Mouse (Mus musculus) heart, embryonic 15.5 days (tissue): Measurements from ENCODE around the gene Gm42791. TPM values are rescaled to one million over a fixed set of nuclear protein-coding genes. Genes with fewer than 3 reads are reported as not detected.

Experiments used
- ATAC-seq: fragments of 200-750 bp; cut with Nextera tagmentation; replicated peaks from 2 replicates; pipeline ENCODE4 v1.8.0; 2017; ENCODE audit warnings: low read depth, moderate TSS enrichment; ENCODE audit not compliant: insufficient number of reproducible peaks, insufficient read depth, low FRiP score
- H3K27ac ChIP-seq: fragments of 300-500 bp; sonication (generic); 2 replicates; pipeline ENCODE4 v1.5.1; 2015; ENCODE audit warnings: mild to moderate bottlenecking, inconsistent platforms
- H3K27me3 ChIP-seq: fragments of 300-500 bp; sonication (generic); 2 replicates; pipeline ENCODE4 v1.6.1; 2015; ENCODE audit warnings: inconsistent platforms
- H3K36me3 ChIP-seq: fragments of 300-500 bp; sonication (generic); 2 replicates; pipeline ENCODE4 v1.6.1; 2015; ENCODE audit warnings: mild to moderate bottlenecking, inconsistent platforms
- H3K4me1 ChIP-seq: fragments of 300-500 bp; sonication (generic); replicated peaks from 2 replicates; pipeline ENCODE4 v1.6.1; 2015; ENCODE audit warnings: inconsistent platforms
- H3K4me2 ChIP-seq: fragments of 300-500 bp; sonication (generic); 2 replicates; pipeline ENCODE4 v1.6.1; 2015; ENCODE audit warnings: inconsistent platforms, mild to moderate bottlenecking, moderate library complexity
- H3K4me3 ChIP-seq: fragments of 300-500 bp; sonication (generic); 2 replicates; pipeline ENCODE4 v1.5.1; 2015; ENCODE audit warnings: mild to moderate bottlenecking, inconsistent platforms
- H3K9ac ChIP-seq: fragments of 300-500 bp; sonication (generic); 2 replicates; pipeline ENCODE4 v1.6.1; 2015; ENCODE audit warnings: mild to moderate bottlenecking, inconsistent platforms
- H3K9me3 ChIP-seq: fragments of 300-500 bp; sonication (generic); replicated peaks from 2 replicates; pipeline ENCODE4 v1.6.1; 2016; ENCODE audit warnings: inconsistent platforms
- WGBS: fragments of 180-500 bp; shearing (Covaris S2); methylation state at CpG from one replicate; pipeline ENCODE4 v1.1.7; 2015; ENCODE audit warnings: mixed read lengths; 5-methylcytosine and 5-hydroxymethylcytosine counted together
- polyA plus RNA-seq: library from polyadenylated mRNA; unstranded; fragments of >200 nt; fragmentation: Nextera tagmentation; extraction: Ambion mirVana; gene quantifications from 2 replicates; pipeline ENCODE4 v1.2.1, GENCODE M21; 2015

The Gm42791 gene
- polyA plus RNA-seq, 1 experiment from 2014 or later, result 2.6 TPM

- Histone ChIP-seq H3K27me3 (no peaks in the 10 kb centered on the region), H3K4me3 (no peak overlapping the region), H3K9ac (no peak overlapping the region), H3K36me3 (no peaks in the 10 kb centered on the region), H3K9me3 (no peaks in the 10 kb centered on the region), H3K27ac (no peak overlapping the region), H3K4me2 (no peak overlapping the region), H3K4me1 (no peaks in the 10 kb centered on the region)
- whole genome bisulfite sequencing, result 44% methylated on average over 7 of the region's 7 CpGs
- no peak for ATAC-seq
These were observed 59.7 kb downstream of the Gm42791 start for GRCm38 (mm10) chr5:148935071-148935821.

GRCm38 (mm10) chr5:148934457-148934856 lies 60.5 kb downstream of the Gm42791 start:
- 69% methylated on average over 6 of the region's 6 CpGs for WGBS
- Histone ChIP-seq H3K9ac (no peak overlapping the region), H3K36me3 (no peaks in the 10 kb centered on the region), H3K4me2 (no peak overlapping the region), H3K4me1 (no peaks in the 10 kb centered on the region), H3K4me3 (no peak overlapping the region), H3K27me3 (no peaks in the 10 kb centered on the region), H3K27ac (no peak overlapping the region), H3K9me3 (no peaks in the 10 kb centered on the region)
- no peak for ATAC-seq

DNA sequence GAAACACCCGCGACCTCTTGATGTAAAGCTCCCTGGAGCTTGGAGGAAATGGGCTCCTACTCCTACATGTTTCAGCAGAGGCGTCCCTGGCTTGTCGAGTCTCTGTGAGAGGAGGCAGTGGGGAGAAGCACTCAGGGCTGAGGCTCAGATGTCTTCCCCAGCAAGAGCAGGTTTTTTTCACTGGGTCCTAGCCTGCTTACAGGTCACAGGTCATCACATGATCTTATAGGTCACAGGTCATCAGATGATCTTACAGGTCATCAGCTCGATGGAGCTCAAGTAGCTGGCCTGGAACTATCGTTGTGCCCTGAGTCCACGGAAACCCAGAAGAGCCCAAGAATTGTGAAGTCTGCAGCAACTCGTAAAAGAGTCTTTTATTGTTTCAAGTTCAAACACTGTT lies 61.2 kb downstream of the Gm42791 start:
- H3K4me2 ChIP-seq, result no peak overlapping the region
- H3K36me3 ChIP-seq, result no peaks in the 10 kb centered on the region
- H3K4me3 ChIP-seq, result no peak overlapping the region
- H3K4me1 ChIP-seq, result peaks cover 5% of the 10 kb centered on the region
- H3K27ac ChIP-seq, result no peak overlapping the region
- ATAC-seq, result no peak
- H3K9me3 ChIP-seq, result no peaks in the 10 kb centered on the region
- WGBS, result 62% methylated on average over 8 of the region's 8 CpGs
- H3K27me3 ChIP-seq, result no peaks in the 10 kb centered on the region
- H3K9ac ChIP-seq, result no peak overlapping the region

- H3K4me2 ChIP-seq, result no peak overlapping the region
- no peak overlapping the region for H3K4me3 ChIP-seq
- WGBS, result 87% methylated on average over 1 of the region's 1 CpGs
- H3K4me1 ChIP-seq, result peaks cover 8% of the 10 kb centered on the region
- H3K27ac ChIP-seq, result no peak overlapping the region
- no peak overlapping the region for H3K9ac ChIP-seq
- ATAC-seq, result no peak
- no peaks in the 10 kb centered on the region for H3K36me3 ChIP-seq
- no peaks in the 10 kb centered on the region for H3K27me3 ChIP-seq
- no peaks in the 10 kb centered on the region for H3K9me3 ChIP-seq
These were observed 63.6 kb downstream of the Gm42791 start for GRCm38 (mm10) chr5:148931301-148931700.

- WGBS, result under 1% methylated on average over 16 of the region's 16 CpGs
- ATAC-seq, result peak; percentile 45
These were observed 65.9 kb downstream of the Gm42791 start, which contains the start of gene Katnal1 for GRCm38 (mm10) chr5:148929116-148929449. Gene Katnal1, minus strand, starts transcription at chr5:148929320.

DNA sequence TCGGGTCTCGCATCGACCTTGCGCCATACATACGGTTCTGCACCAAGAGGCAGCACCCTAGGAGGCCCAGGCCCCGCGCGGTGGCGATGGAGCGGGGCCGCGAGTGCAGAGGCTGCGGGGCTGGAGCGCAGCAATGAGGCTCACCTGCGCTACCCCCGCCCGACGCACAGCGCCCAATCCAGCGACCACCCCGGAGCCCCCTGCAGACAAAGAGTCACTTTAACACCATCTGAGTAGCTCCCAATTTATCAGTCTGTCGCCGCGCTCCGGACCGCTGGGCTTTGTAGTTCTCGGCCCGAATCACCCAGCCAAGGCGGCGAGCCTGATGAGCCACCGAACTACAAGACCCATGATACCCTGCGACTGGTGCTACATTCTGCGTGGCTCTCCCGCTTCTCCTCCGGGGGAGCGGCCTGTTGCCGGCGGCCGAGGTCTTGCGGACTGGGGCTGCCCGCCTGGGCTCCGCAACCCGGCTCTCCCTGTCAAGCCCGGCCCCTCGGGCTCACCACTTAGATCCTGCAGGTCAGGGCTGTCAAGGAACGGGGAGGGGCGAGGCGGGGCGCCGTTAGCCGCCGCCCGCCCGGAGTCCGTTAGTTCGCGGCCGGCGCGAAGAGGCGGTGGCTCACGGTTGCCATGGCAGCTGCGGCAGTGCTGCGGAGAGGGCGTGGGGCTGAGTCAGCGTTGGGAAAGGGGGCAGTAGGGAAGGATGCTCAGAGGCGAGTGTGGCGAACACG lies 66.4 kb downstream of the Gm42791 start:
- Histone ChIP-seq H3K9me3 (no peaks in the 10 kb centered on the region), H3K9ac (peak overlapping the region; percentile 90), H3K4me1 (peaks cover 8% of the 10 kb centered on the region), H3K27ac (peak overlapping the region; percentile 93), H3K27me3 (no peaks in the 10 kb centered on the region), H3K4me3 (peak overlapping the region; percentile 89), H3K36me3 (no peaks in the 10 kb centered on the region), H3K4me2 (peak overlapping the region; percentile 89)
- WGBS, result under 1% methylated on average over 69 of the region's 69 CpGs
- ATAC-seq, result peak; percentile 97

More at GRCm38 (mm10) chr5:148929116-148929449, 65.9 kb downstream of the Gm42791 start, which contains the start of gene Katnal1:
- Histone ChIP-seq H3K4me2 (peak within 1 kb of the TSS; percentile 89), H3K27me3 (no peaks in the 10 kb centered on the region), H3K4me3 (peak within 1 kb of the TSS; percentile 89), H3K9me3 (no peaks in the 10 kb centered on the region), H3K27ac (peak within 1 kb of the TSS; percentile 93), H3K36me3 (no peaks in the 10 kb centered on the region), H3K4me1 (peaks cover 8% of the 10 kb centered on the region), H3K9ac (peak within 1 kb of the TSS; percentile 90)

DNA sequence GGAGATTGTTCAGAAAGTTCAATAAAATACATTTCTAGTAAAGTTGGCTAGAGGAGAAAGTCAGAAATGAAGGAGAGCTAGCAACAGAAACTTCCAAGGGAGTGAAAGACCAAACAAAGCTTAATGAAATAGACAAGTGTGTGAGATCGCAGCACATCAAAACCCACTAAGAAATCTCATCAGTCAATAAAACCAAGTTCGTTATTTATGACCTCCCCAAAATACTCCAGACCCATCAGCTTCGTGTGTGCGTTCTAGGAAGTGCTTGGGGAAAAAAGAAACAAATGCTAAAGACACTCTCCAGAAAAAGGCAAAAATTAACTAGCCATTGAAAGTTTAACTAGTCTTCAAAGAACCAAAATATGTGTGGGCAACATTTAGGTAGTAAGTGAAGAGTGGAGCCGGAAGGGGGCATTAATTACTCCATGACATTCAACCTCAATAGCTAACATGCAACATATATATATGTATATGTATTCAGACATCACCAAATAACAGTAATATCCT lies 67.2 kb downstream of the Gm42791 start:
- Histone ChIP-seq H3K4me3 (peak overlapping the region; percentile 89), H3K9me3 (no peaks in the 10 kb centered on the region), H3K4me1 (peaks cover 8% of the 10 kb centered on the region), H3K9ac (peak overlapping the region; percentile 90), H3K27ac (peak overlapping the region; percentile 93), H3K36me3 (no peaks in the 10 kb centered on the region), H3K27me3 (no peaks in the 10 kb centered on the region), H3K4me2 (peak overlapping the region; percentile 89)
- 43% methylated on average over 5 of the region's 5 CpGs for WGBS
- no peak for ATAC-seq

DNA sequence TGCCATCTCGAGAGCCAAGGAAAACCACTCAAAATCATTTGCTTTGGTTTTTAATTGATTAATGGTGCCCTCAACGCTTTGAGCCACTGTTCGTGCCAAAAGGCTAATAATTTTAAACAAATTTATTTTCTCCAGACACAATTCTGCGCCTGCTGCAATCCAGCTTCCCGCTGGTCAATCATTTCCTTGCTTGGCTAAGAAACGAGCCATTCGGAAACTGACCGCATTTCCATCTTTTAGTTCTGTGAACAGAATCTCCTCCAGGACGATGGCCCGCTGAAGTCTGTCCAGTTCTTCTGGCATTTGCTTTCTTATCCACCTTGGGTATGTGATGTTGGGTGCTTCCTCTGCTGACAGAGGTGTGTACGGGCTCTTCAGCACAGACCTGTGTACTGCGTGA lies 70.4 kb downstream of the Gm42791 start:
- ATAC-seq, result no peak
- H3K4me1 ChIP-seq, result peaks cover 8% of the 10 kb centered on the region

DNA sequence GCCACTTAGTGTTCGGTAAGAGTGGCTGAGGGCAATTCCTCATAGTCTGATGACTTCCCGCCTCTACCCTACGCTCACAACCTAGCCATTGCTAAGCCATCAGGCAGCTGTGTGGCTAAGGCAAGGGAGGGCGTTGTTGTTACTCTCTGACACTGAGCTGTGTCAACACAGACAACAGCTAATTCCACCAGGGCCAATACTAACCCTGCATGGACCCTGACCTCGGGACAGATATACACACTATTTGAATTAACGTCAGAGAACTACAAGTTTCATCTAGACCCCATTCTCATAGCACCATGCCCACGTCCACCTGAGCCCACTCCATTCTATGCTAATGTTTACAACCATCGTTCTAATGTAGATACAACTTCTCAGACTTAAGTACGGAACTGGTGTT lies 70.9 kb downstream of the Gm42791 start:
- WGBS, result 82% methylated on average over 9 of the region's 9 CpGs
- no peaks in the 10 kb centered on the region for H3K9me3 ChIP-seq
- no peak for ATAC-seq

More for the DNA sequence above, 70.4 kb downstream of the Gm42791 start:
- H3K9me3 ChIP-seq, result no peaks in the 10 kb centered on the region
- no peak overlapping the region for H3K9ac ChIP-seq
- WGBS, result 84% methylated on average over 12 of the region's 12 CpGs
- H3K4me3 ChIP-seq, result no peak overlapping the region
- no peak overlapping the region for H3K27ac ChIP-seq
- no peaks in the 10 kb centered on the region for H3K27me3 ChIP-seq
- peaks cover 6% of the 10 kb centered on the region; the same call in 1 of the 2 replicates for H3K36me3 ChIP-seq
- no peak overlapping the region for H3K4me2 ChIP-seq

DNA sequence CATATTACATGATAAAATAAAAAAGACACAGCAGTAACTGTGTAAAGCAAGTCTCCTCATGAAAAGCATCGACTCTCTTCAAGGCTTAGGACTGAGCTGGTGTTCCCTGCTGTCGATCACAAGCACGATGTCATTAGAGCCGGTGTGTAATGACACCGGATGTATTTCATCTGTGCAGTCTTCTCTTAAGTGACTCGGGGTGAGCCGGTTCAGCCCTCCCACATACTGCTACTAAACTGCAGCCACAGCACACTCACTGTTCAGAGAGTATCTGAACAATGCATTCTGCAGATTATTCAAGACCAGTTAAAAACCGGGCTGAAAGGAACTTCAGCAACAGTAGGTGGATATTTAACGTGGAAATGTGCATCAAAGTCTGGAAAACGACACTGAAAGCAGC lies 71.5 kb downstream of the Gm42791 start:
- no peak overlapping the region for H3K4me2 ChIP-seq
- no peaks in the 10 kb centered on the region for H3K27me3 ChIP-seq
- no peak overlapping the region for H3K4me3 ChIP-seq
- ATAC-seq, result no peak
- H3K27ac ChIP-seq, result no peak overlapping the region
- H3K9ac ChIP-seq, result no peak overlapping the region
- H3K9me3 ChIP-seq, result no peaks in the 10 kb centered on the region
- peaks cover 15% of the 10 kb centered on the region for H3K36me3 ChIP-seq
- 61% methylated on average over 10 of the region's 10 CpGs for WGBS
- H3K4me1 ChIP-seq, result peaks cover 3% of the 10 kb centered on the region

More for the DNA sequence above, 70.9 kb downstream of the Gm42791 start:
- Histone ChIP-seq H3K9ac (no peak overlapping the region), H3K4me3 (no peak overlapping the region), H3K27ac (no peak overlapping the region), H3K4me2 (no peak overlapping the region), H3K4me1 (peaks cover 4% of the 10 kb centered on the region), H3K27me3 (no peaks in the 10 kb centered on the region), H3K36me3 (peaks cover 11% of the 10 kb centered on the region; the same call in 1 of the 2 replicates)

DNA sequence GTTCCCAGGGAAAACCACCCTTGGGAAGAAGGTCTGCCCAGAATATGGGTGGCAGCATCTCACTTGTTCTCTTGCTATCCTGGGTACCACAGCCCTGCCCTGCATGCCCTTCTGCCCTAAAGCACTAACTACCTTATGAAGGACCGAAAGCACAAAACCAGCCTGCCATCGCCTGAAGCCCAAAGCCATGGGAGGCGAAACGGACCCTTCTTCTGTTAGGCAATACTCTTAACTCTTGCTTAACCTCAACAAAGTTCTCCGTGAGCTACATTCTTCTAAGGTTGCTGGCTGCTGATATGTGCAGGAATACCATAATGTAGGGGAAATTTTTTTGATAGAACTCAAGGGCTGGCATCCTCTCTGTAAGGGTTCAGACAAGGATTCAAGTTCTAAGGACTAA lies 72.2 kb downstream of the Gm42791 start:
- H3K4me1 ChIP-seq, result peaks cover 2% of the 10 kb centered on the region
- H3K4me3 ChIP-seq, result no peak overlapping the region
- ATAC-seq, result no peak
- no peak overlapping the region for H3K4me2 ChIP-seq
- H3K36me3 ChIP-seq, result peaks cover 21% of the 10 kb centered on the region
- WGBS, result 82% methylated on average over 5 of the region's 5 CpGs
- H3K9ac ChIP-seq, result no peak overlapping the region
- no peaks in the 10 kb centered on the region for H3K9me3 ChIP-seq
- no peaks in the 10 kb centered on the region for H3K27me3 ChIP-seq
- H3K27ac ChIP-seq, result no peak overlapping the region
